Mouse (Mus musculus): ENCODE measurements around the gene Pkd1l2. TPM values are rescaled to one million over a fixed set of nuclear protein-coding genes. Genes with fewer than 3 reads are reported as not detected.

Pkd1l2 gene
- polyA plus RNA-seq, 1 experiment from 2014 or later, result 0.06 TPM

DNA sequence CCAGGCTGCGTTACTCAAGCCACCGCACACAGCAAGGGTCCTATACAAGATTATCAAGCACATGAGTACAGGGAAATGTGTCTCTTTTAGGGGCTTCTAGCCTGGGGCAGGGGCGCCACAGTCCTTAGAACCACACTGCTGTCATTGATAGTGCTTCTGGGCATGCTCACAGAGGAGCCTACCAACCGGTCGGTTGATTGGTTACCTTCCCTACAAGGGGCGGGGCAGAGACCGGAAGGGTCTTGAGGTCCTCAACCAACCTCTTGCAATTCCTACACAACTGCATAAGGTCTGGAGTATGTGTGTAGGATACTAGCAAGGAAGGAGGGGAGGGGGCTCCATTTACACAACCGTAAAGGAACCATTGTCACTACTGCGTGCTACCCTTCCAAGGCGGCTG, 53.6 kb downstream of the Pkd1l2 start:
- Histone ChIP-seq H3K4me1 (no peaks in the 10 kb centered on the region), H3K27ac (no peak overlapping the region), H3K4me3 (no peak overlapping the region), H3K4me2 (no peak overlapping the region), H3K9ac (no peak overlapping the region), H3K9me3 (no peaks in the 10 kb centered on the region), H3K36me3 (no peaks in the 10 kb centered on the region), H3K27me3 (no peaks in the 10 kb centered on the region)
- WGBS, result 91% methylated on average over 10 of the region's 10 CpGs
- no peak for ATAC-seq (ENCODE audit: insufficient number of reproducible peaks, insufficient read depth, low FRiP score, low TSS enrichment, low read depth)

DNA sequence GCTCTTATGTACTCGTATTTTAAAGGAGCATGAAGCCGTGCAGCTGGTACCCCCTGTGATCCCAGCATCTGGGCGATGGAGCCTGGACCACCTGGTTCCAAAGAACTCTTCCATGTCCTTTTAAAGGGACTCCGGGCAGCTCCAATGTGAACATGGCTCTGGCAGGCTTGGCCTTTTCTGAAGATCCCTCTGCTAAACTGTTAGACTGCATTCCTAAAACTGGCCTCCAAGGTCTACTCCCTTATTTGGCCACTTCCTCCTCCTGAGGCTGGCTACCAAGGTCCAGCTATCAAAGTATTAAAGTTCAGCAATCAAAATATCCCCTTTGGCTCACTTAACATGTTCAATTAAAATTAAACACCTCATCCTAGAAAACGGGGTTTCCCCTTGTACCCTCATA, 54.6 kb downstream of the Pkd1l2 start:
- ATAC-seq (ENCODE audit: insufficient number of reproducible peaks, insufficient read depth, low FRiP score, low TSS enrichment, low read depth), result no peak
- H3K36me3 ChIP-seq, result no peaks in the 10 kb centered on the region
- no peaks in the 10 kb centered on the region for H3K27me3 ChIP-seq
- no peaks in the 10 kb centered on the region for H3K9me3 ChIP-seq
- H3K27ac ChIP-seq, result no peak overlapping the region
- H3K4me1 ChIP-seq, result no peaks in the 10 kb centered on the region
- H3K4me2 ChIP-seq, result no peak overlapping the region
- 87% methylated on average over 5 of the region's 5 CpGs for WGBS
- no peak overlapping the region for H3K4me3 ChIP-seq
- no peak overlapping the region for H3K9ac ChIP-seq

DNA sequence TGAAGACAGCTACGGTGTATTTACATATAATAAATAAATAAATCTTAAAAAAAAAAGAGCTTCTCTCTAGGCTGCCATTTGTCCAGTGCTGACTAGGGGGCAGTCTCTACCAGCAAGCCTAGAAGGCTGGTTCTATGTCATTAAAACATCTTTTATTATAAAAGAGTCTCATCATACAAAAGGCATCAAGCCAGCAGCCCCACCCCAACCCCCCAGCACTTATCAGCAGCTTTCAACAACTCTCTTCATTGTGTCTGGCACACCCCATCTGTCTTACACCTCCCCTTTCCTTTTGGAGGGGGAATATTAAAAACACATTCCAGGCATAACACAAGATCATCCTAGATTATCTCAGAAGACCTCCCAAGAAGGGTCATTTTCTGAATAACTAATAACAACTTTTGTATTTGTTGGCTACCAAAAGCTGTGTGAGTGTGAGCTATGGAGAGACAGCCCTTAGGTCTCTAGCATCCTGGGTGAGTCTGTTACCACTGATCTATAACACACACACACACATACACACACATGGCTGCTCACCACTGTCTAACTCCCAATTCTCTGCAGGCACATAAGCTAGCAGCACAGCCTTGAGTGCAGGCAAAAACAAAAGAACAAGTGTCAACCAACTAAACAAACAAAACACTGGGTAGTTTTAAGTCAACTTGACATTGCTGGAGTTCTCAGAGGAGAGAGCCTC, 59.8 kb downstream of the Pkd1l2 start:
- H3K36me3 ChIP-seq, result no peaks in the 10 kb centered on the region
- no peak overlapping the region for H3K4me3 ChIP-seq
- no peaks in the 10 kb centered on the region for H3K9me3 ChIP-seq
- H3K27me3 ChIP-seq, result no peaks in the 10 kb centered on the region
- 64% methylated on average over 1 of the region's 1 CpGs for WGBS
- peaks cover 3% of the 10 kb centered on the region; the same call in 1 of the 2 replicates for H3K4me1 ChIP-seq
- no peak overlapping the region for H3K9ac ChIP-seq
- no peak overlapping the region for H3K27ac ChIP-seq
- no peak overlapping the region for H3K4me2 ChIP-seq
- no peak for ATAC-seq (ENCODE audit: insufficient number of reproducible peaks, insufficient read depth, low FRiP score, low TSS enrichment, low read depth)

DNA sequence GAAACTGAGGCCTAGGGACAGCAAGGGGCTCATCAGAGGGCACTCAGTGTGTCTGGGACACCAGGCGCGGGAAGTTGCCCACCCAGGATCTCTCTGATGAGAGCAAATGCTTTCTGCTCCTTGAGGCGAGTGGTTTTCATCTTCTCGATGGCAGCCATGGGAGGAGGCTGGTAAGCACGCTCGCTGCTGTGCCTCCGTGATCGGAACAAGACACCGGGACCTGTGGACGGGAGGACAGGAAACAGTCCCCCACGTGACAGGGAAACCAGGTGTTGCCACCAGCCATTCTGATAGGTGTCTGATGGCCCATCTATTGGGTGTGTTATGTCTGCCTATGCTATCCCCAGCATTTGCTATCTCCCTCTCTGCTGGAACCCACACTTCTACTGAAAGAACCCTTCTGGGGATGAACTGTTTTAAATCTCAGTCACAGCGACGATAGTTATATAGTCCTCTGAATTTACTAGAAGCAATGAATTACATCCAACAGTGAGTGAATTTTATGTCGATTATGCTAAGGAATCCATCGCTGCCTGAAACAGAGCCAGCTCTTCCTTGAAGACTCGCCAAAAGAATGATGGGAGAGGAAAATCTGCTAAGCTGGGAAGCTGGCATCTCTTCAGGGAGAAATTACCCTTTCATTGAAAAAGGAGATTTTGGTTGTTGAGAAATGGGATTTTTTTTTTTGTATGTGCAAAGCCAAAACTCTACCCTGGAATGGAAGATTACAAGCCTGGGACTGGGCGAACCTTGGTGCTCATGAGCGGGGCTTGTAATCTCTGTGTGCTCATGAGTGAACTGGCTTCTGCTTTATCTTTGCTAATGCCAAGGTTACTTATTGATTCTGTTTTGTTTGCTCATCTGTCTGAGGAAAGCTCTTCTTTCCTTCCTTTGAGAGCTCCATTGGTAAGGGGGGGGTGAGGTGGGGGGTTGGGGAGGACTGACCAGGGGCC, 62.6 kb downstream of the Pkd1l2 start:
- Histone ChIP-seq H3K27ac (no peak overlapping the region), H3K36me3 (no peaks in the 10 kb centered on the region), H3K4me3 (no peak overlapping the region), H3K4me1 (peaks cover 3% of the 10 kb centered on the region; the same call in 1 of the 2 replicates), H3K9me3 (no peaks in the 10 kb centered on the region), H3K4me2 (no peak overlapping the region), H3K9ac (0 out of 2 replicates have a peak overlapping the region, but pooled peaks have one; percentile 2), H3K27me3 (peaks cover 9% of the 10 kb centered on the region)
- ATAC-seq (ENCODE audit: insufficient number of reproducible peaks, insufficient read depth, low FRiP score, low TSS enrichment, low read depth), result no peak
- WGBS, result 83% methylated on average over 18 of the region's 18 CpGs

DNA sequence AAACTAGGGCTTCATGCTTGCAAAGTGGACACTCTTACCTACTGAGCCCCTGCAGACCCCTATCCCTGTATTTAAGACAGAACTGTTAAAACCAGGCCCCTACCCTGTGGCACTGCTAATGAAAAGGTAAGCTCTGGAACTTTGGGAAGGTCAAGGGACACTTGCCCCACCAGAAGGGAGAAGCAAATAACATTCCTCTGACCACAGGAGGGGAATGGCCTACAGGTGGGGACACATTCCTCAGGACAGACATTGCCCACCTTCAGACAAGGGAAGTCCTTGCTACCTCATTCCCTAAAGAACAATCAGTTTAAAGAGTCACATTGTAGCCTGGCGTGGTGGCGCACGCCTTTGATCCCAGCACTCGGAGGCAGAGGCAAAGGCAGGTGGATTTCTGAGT, 64.4 kb downstream of the Pkd1l2 start:
- WGBS, result 88% methylated on average over 4 of the region's 4 CpGs
- peaks cover 9% of the 10 kb centered on the region for H3K27me3 ChIP-seq

DNA sequence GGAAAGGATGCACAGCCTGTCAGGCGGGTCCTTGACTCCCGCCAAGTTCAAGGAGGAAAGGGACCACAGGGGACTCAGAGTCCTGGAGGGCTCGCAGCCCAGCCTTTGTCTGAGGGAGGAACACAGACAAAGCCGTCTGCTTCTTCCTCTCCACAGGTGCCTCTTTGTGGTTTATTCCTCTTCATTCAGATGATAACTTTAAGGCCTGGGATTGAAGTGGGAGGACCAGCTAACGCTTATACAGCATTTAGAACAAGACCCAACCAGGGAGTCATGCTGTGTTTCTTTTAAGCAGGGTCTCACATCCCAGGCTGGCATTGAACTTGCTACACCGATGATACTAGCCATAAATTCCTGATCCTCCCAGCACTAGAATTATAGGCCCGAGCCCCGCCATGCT, 65.2 kb downstream of the Pkd1l2 start:
- Histone ChIP-seq H3K27ac (no peak overlapping the region), H3K4me2 (no peak overlapping the region), H3K4me3 (no peak overlapping the region), H3K27me3 (peaks cover 9% of the 10 kb centered on the region), H3K9me3 (no peaks in the 10 kb centered on the region), H3K36me3 (no peaks in the 10 kb centered on the region), H3K4me1 (peaks cover 3% of the 10 kb centered on the region; the same call in 1 of the 2 replicates), H3K9ac (no peak overlapping the region)
- ATAC-seq (ENCODE audit: insufficient number of reproducible peaks, insufficient read depth, low FRiP score, low TSS enrichment, low read depth), result no peak
- 42% methylated on average over 8 of the region's 8 CpGs for WGBS

More for the DNA sequence above, 64.4 kb downstream of the Pkd1l2 start:
- no peak for ATAC-seq (ENCODE audit: insufficient number of reproducible peaks, insufficient read depth, low FRiP score, low TSS enrichment, low read depth)
- Histone ChIP-seq H3K4me2 (no peak overlapping the region), H3K9me3 (no peaks in the 10 kb centered on the region), H3K4me1 (peaks cover 3% of the 10 kb centered on the region; the same call in 1 of the 2 replicates), H3K36me3 (no peaks in the 10 kb centered on the region), H3K27ac (no peak overlapping the region), H3K4me3 (no peak overlapping the region), H3K9ac (no peak overlapping the region)

DNA sequence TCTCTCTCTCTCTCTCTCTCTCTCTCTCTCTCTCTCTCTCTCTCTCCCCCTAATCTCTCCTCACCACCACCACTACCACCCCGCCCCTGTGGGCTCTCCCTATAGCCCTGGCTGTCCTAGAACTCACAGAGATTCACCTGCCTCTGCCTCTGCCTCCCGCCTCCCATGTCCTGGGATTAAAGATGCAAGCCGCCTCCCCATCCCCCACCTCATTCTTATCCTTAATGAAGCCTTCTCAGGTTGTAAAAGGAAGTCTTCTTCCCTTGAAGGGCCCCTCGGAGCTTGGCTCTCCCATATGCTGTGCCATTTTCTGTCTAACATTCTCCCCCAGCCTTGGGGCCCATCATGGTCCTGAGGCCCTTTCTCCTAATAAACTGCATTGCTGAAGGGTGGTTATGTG, 66.6 kb downstream of the Pkd1l2 start:
- Histone ChIP-seq H3K4me3 (no peak overlapping the region), H3K27ac (no peak overlapping the region), H3K36me3 (no peaks in the 10 kb centered on the region), H3K9ac (no peak overlapping the region), H3K27me3 (peaks cover 9% of the 10 kb centered on the region), H3K4me1 (peaks cover 3% of the 10 kb centered on the region; the same call in 1 of the 2 replicates), H3K9me3 (no peaks in the 10 kb centered on the region), H3K4me2 (no peak overlapping the region)
- 46% methylated on average over 4 of the region's 4 CpGs for WGBS
- no peak for ATAC-seq (ENCODE audit: insufficient number of reproducible peaks, insufficient read depth, low FRiP score, low TSS enrichment, low read depth)

DNA sequence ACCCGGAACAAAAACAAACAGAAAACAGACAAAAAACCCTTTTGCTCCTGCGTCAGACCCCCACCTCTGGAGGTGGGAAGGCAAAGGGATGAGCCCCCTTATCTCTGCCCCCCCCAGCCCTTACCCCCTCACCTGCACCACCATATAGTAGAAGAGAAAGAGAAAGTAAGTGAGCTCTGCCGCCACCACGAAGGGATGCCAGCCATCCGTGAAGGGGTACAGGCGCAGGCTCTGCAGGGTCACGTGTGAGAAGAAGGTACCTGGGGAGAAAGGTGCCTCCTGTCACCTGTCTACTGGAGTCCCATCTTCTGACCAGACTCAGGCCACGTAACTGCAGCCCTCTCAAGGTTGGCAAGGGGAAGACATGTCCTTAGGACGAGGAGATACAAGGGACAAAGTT, 70.9 kb downstream of the Pkd1l2 start:
- no peaks in the 10 kb centered on the region for H3K36me3 ChIP-seq
- 86% methylated on average over 9 of the region's 9 CpGs for WGBS
- H3K4me3 ChIP-seq, result no peak overlapping the region
- no peaks in the 10 kb centered on the region for H3K4me1 ChIP-seq
- H3K27ac ChIP-seq, result no peak overlapping the region
- peaks cover 6% of the 10 kb centered on the region for H3K27me3 ChIP-seq
- ATAC-seq (ENCODE audit: insufficient number of reproducible peaks, insufficient read depth, low FRiP score, low TSS enrichment, low read depth), result no peak
- no peak overlapping the region for H3K4me2 ChIP-seq
- H3K9me3 ChIP-seq, result no peaks in the 10 kb centered on the region
- no peak overlapping the region for H3K9ac ChIP-seq

DNA sequence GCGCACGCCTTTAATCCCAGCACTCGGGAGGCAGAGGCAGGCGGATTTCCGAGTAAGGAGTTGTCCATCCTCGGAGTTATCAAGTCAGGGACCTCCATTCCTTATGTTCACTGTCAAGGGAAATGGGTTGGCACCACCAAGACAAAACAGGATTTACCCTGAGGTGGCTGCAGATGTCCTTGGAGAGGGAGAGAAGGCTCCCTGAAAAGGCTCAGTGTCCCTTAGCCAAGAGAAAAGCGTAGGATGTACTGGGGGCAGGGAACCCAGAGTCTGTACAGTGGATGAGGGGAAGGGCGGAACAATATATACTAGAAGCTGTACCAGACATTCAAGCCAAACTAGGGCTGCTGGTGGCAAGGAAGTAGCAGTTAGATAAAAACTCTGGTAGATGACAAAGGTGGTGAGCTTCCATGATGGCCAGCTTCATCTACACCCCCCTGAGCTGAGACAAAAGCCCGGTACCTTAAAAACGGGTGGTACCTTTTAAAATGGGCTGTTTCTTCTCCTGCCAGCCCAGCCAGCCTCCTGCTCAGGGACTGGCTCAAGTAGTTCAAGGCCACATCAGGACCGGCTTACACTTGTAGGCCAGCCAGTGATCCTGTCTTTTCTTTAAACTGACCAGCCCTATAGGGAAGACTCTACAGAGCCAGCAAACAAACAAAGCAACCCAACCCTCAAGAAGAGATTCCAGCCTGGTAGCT, 88.1 kb downstream of the Pkd1l2 start:
- Histone ChIP-seq H3K4me3 (peak overlapping the region; percentile 75), H3K36me3 (peaks cover 7% of the 10 kb centered on the region; the same call in 1 of the 2 replicates), H3K9me3 (no peaks in the 10 kb centered on the region), H3K27me3 (peaks cover 5% of the 10 kb centered on the region; the same call in 1 of the 2 replicates), H3K27ac (peak overlapping the region; percentile 68; the same call in 1 of the 2 replicates), H3K9ac (peak overlapping the region; percentile 69), H3K4me1 (peaks cover 10% of the 10 kb centered on the region), H3K4me2 (peak overlapping the region; percentile 91)
- 61% methylated on average over 11 of the region's 11 CpGs for WGBS
- no peak for ATAC-seq (ENCODE audit: insufficient number of reproducible peaks, insufficient read depth, low FRiP score, low TSS enrichment, low read depth)

DNA sequence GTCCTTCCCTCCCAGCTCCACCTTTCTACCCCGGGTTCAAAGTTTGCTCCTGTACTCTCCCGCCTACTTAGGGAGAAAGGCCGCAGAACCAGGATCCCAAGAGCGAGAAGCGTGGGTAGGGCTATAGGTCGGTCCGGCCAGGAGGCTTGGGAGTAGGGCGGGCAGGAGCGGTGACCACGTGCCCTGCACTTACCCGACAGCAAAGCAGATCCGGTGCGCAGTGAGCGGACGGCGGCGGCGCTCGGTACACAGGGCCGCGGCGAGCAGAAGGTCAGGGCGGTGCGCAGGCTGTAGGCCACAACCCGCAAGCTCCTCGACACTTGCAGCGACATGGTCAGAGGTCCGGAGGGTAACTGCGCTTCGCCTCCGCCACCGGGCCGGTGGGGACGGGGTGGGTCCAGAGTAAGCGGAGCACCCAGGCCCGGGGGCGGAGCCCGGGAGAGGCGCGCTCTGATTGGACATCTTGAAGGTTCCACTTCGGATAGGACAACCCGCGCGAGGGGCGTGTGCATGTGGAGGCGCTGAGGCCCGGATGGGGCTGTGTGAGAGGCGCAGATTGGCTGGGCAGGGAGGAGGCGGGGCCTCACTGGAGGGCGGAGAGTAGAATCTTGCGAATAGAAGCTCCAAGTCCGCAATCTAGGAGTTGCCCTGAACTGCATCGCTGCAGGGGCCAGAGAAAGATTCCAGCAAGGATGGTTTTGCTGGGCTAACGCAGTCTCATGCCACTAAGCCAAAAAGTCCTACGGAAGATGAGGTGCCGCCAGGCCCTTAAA, 89.0 kb downstream of the Pkd1l2 start, which contains the start of gene Gcsh:
Gcsh (minus strand) TSS at position 443 of the 773 bp plus-strand sequence.
- peak within 1 kb of the TSS; percentile 91 for H3K4me2 ChIP-seq
- WGBS, result under 1% methylated on average over 56 of the region's 56 CpGs
- peaks cover 7% of the 10 kb centered on the region; the same call in 1 of the 2 replicates for H3K36me3 ChIP-seq
- H3K9me3 ChIP-seq, result no peaks in the 10 kb centered on the region
- ATAC-seq (ENCODE audit: insufficient number of reproducible peaks, insufficient read depth, low FRiP score, low TSS enrichment, low read depth), result peak; percentile 100
- H3K9ac ChIP-seq, result peak within 1 kb of the TSS; percentile 79
- peak within 1 kb of the TSS; percentile 68 for H3K27ac ChIP-seq
- peaks cover 10% of the 10 kb centered on the region for H3K4me1 ChIP-seq
- H3K4me3 ChIP-seq, result peak within 1 kb of the TSS; percentile 75
- H3K27me3 ChIP-seq, result peaks cover 5% of the 10 kb centered on the region; the same call in 1 of the 2 replicates

Measured in embryonic facial prominence, embryonic 13.5 days (tissue).